Mouse (Mus musculus) mouse embryonic stem cell (cell line): ENCODE data around the gene Ubr4.

Experiments
- in situ Hi-C, 2 experiments: fragments of 300-500 bp; cut with MboI; formaldehyde crosslinking; loops; 1 replicate in 1 of 2; 3 replicates in 1 of 2; pipeline ENCODE4 v1.14.3; 2019 to 2020; ENCODE audit warnings: low sequenced_read_pairs in 2 of 2, low pct_unique_long_range_greater_than_20kb in 1 of 2, mixed read lengths in 1 of 2; ENCODE audit not compliant: unreplicated experiment in 1 of 2

The Ubr4 gene

GRCm38 (mm10) chr4:139459970-139460369 is 107.6 kb downstream of the Ubr4 start:
- in situ Hi-C loops = no loop called here

- in situ Hi-C loops = no loop called here
Measured at GRCm38 (mm10) chr4:139464163-139464562, 111.8 kb downstream of the Ubr4 start.

GRCm38 (mm10) chr4:139466541-139466940 is 114.1 kb downstream of the Ubr4 start:
- in situ Hi-C loops = no loop called here

GRCm38 (mm10) chr4:139470198-139470597 is 117.8 kb downstream of the Ubr4 start:
- in situ Hi-C loops = no loop called here

- in situ Hi-C loops = no loop called here
Measured at GRCm38 (mm10) chr4:139476663-139477625, 124.5 kb downstream of the Ubr4 start.

GRCm38 (mm10) chr4:139477983-139478382 is 125.6 kb downstream of the Ubr4 start:
- in situ Hi-C loops = no loop called here

GRCm38 (mm10) chr4:139479176-139479575 is 126.8 kb downstream of the Ubr4 start:
- in situ Hi-C loops = no loop called here

GRCm38 (mm10) chr4:139481400-139481799 is 129.0 kb downstream of the Ubr4 start:
- in situ Hi-C loops = no loop called here

- in situ Hi-C loops = no loop called here
Measured at GRCm38 (mm10) chr4:139483461-139484105, 131.2 kb downstream of the Ubr4 start.

- in situ Hi-C loops = no loop called here
Measured at GRCm38 (mm10) chr4:139484496-139484895, 132.1 kb downstream of the Ubr4 start.

GRCm38 (mm10) chr4:139487085-139487484 is 134.7 kb downstream of the Ubr4 start:
- in situ Hi-C loops = no loop called here

GRCm38 (mm10) chr4:139488325-139488724 is 135.9 kb downstream of the Ubr4 start:
- in situ Hi-C loops = no loop called here

- in situ Hi-C loops = no loop called here
Measured at GRCm38 (mm10) chr4:139489946-139490345, 137.5 kb downstream of the Ubr4 start.

GRCm38 (mm10) chr4:139490413-139491055 is 138.1 kb downstream of the Ubr4 start:
- in situ Hi-C loops = no loop called here

GRCm38 (mm10) chr4:139491541-139492170 is 139.2 kb downstream of the Ubr4 start:
- in situ Hi-C loops = no loop called here

- in situ Hi-C loops = no loop called here
Measured at GRCm38 (mm10) chr4:139492258-139492833, 139.9 kb downstream of the Ubr4 start.

GRCm38 (mm10) chr4:139493227-139494025 is 141.0 kb downstream of the Ubr4 start:
- in situ Hi-C loops = no loop called here

- in situ Hi-C loops = loop anchor here (25.0 kb wide), 3 partner anchors 136 to 414 kb away; partner anchors contain the start of genes Htr6 (in 1 of the 2) and Nbl1 (in 1 of the 2)
Measured at GRCm38 (mm10) chr4:139500814-139501213, 148.4 kb downstream of the Ubr4 start.
